Mouse (Mus musculus) cerebellum, adult (tissue): ENCODE measurements around the gene Arid5b.

Experiments
- ATAC-seq: cut with Nextera tagmentation; 2 replicates; pipeline ENCODE4 v1.9.2; 2017; ENCODE audit warnings: mild to moderate bottlenecking, moderate library complexity, mixed read lengths; ENCODE audit not compliant: insufficient number of reproducible peaks, low FRiP score, low TSS enrichment

Gene Arid5b

DNA sequence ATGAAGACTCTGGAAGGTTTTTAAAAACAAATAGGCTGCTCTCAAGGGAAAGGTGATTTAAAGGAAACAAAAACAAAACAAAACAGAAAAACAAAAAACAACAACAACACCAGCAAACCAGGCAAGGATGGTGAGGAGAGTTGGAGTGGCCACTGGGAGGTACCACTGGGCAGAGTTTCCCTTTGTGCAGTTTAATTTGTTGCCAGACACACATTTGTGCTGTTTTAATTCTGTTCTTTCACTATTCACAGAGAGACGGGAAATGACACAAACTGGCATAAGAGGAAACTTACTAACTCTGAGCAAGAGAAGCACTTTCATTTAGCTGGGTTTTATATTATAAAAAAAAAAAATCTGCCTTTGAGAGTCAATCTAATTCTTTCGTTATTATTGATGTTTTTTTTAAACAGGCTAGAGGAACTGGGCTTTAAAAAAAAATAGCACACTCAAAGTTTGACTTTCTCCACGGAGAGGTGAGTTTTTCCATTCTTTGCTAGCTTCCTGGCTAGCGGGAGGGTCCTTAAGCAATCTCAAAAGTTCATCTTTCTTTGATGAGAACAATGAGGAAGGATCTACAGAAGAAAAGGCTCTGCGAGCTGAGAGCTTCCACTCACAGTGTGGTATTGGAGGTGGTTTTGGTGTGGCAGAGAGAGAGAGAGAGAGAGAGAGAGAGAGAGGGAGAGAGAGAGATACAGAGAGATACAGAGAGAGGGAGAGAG is 39.7 kb downstream of the Arid5b start:
- no peak for ATAC-seq

DNA sequence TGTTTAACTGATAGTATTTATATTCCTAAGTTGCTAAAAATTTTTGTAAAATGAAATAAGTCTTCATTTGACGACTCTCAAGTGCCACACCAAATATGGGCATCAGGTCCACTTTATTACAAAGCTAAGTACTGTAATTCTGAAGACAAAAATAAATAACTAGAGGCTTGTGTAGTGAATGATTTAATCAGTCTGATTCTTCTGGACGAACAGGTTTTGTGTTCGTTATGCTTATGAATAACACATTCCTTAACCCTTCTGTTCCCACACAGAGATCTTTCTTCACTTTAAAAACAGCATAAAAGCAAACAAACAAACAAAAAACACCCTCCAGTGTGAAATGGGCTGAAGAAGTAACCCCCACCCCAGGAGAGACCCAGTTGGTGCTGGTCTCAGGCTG is 40.4 kb downstream of the Arid5b start:
- no peak for ATAC-seq

DNA sequence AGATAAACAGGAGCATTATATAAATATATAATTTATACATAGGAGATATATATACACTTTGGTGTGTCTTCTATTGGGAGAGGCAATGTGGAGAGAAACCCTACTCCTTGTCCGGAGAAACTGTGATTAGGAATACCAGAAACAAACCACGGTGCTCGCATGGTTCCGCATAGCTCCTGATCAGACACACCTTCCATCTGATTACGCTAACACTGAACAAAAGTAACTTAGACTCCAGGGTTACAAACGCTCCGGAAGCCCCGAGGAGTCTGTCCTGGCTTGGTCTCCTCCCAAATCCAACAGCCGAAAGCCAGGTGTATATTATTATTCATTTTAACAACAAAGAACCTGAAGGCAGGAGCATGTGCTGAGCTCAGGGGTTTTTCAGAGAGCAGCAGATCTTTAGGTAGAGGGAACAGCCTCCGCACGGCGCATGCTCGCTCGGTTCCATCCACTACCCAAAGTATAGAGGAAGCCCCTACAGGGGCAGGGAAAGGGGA is 41.5 kb downstream of the Arid5b start:
- no peak for ATAC-seq

DNA sequence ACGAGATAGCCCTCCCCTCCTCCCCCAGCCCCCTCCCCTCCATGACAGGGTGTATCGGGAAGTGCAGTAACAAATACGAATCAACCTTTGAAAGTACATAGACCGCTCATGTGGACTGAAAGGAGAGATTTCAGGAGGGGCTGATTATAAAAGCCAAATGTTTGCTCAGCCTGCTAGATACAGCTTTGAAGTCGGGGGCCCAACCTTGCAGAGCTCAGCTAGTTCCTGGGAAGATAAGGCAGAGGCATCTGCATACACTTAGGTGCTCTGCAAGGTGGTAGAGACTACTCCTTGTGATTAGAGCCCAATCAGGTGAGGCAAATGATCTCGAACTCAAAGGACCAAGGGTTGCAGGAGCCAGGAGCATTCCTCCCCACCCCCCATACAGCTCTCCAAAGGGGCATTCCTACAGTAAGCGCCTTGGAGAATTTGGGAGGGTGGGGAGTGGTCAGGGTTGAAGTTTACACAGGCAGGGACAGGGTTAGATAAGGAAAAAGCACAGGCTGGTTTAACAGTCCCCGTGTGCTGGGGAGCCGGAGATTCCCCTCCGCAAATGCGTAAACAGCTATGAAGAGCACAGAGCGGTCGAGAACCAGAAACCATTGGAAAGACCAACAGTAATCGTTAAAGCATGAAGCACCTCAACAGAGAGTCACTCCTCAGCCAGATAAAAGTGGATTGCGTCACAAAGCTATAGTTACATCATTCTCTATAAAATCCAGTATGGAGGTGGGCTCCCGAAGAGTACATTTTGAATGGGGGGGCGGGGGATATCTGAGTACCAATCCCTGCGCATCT is 47.0 kb downstream of the Arid5b start:
- ATAC-seq: no peak

DNA sequence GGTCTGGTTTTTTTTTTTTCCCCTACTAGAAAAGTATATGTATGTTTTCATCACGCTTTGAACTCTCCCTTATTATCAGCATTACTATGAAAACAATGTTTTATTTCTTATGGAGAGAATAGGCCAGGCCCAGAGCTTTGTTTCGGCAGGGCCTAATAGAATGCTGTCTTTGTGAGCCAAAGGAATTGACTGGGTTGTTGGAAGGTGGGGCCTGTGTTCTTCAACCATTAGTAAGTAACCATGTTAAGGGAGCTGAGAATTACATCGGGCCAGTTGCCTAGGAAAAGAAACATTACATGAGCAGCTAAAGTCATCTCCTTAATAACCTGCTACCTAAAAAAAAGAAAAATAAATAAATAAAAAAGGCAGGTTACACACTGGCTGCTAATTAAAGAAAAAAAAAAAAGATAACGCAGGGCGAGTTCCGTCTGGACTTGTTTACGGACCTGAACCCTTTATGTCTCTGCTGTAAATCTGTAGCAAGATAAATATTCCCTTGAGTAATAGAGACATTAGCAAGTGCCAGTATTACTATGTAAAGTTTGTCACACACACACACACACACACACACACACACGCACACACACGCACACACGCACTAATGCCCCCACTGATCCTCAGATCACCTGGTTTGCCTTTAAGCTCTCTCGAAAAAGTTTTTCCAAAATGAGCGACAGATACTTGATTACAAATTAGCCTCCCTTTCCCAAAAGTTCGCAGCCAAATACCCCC is 47.7 kb downstream of the Arid5b start:
- no peak for ATAC-seq

DNA sequence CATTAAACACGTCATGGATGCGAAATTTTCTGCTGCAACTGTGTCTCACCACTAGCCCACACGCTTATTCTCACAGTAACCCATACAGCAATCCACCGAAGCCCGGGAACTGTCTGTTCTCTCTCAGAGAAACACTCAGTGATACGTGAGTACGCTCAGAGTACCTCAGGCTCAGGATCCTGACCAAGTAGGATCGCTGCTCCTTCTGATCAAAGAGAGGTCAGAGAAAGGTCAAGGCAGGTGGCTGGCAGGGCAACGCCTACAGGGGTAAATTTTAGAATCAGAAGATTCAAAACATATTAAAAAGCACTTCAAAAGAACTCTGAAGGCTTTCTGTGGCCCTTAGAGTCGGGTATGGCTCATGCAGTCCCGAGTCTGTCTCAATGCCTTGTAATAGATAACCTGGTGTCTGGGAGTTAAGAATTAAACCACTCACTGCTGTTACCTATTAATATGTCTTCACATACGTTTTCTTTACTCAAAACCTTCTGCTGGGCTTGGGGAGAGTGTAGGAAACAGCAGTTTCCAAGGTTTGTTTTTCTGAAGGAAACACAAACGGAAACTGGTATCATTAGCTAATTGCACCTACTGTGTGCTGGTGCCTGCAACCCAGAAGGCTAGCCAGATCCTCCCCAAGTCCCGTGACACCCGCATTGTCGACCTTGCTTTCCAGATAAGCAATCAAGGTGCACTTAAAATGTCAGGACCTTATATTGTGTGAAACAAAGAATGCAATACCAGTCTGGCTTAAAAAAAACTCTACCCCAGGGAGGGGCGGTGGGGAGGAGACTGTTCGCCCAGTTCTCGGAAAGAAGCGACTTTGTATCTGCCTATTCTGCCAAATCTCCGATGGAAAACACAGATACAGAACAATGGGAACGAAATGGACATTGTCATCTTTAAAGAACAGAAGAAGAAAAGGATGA is 48.6 kb downstream of the Arid5b start:
- no peak for ATAC-seq

DNA sequence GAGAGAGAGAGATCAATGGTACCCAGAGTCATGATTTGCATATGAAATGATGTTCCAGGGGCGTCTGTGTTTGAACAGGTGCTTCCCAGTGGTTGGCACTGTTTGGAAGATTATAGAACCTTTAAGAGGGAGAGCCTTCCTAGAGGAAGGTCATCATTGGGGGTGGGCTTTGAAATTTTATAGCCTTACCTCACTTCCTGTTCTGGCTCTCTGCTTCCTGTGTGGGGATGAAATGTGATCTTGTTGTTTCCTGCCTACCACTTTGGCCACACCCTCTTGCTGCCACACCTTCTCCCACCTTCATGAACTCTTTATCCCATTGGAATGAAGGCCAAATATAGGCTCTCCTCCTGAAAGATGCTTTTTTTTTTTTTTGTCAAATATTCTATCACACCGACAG is 55.9 kb downstream of the Arid5b start:
- no peak for ATAC-seq

DNA sequence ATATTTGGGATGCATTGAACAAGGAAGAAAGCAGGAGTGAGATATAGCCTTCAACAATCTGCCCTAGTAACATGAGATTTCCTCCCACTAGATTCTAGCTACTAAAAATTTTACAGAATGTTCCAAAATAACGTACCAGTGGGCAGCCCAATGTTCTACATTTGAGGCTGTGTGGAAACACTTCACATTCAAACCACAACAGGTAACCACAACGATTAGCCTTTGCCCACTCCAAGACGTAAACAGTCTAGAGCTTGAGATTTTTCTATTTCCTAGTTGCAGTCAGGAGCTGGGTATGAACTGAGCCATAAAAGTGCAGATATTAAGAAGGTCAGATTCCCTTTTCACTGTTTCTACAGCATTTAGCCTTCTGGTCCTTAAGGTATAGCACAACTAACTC is 56.5 kb downstream of the Arid5b start:
- ATAC-seq: no peak

DNA sequence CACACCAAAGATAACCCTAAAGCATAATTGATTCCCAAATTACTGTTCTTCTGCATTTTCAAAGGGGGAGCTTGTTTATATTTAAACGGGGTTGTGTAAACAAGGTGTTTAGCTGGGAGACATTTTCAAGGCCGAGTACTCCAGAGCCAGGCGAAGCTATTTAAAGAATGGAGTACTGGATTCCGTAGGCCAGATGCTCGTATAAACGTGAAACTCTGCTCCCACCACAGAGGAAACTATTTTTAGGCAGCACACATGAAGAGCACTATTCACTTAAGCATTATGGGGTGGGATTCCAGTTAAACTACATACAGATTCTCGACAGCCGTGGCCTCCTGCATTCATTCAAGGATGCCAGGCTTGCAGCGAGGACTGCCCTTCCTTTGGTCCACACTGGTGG is 59.2 kb downstream of the Arid5b start:
- no peak for ATAC-seq

DNA sequence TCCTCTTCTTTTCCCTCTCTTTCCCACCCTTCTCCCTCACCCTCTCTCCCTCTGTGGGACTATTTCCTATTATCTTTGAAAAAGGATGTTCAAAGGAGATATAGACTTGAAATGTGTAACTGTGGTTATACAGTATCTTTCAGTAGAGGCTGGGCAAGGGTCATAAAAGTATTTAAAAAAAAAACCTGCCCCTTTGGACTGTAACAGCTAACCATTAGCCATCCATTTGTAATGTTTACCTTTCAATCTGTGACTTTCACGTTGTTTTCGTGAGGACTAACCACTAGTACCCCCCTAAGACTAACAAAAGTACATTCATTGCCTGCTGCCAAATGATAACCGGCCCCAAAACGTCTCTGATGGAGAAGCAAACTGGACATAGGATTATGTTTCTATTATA is 59.9 kb downstream of the Arid5b start:
- no peak for ATAC-seq

DNA sequence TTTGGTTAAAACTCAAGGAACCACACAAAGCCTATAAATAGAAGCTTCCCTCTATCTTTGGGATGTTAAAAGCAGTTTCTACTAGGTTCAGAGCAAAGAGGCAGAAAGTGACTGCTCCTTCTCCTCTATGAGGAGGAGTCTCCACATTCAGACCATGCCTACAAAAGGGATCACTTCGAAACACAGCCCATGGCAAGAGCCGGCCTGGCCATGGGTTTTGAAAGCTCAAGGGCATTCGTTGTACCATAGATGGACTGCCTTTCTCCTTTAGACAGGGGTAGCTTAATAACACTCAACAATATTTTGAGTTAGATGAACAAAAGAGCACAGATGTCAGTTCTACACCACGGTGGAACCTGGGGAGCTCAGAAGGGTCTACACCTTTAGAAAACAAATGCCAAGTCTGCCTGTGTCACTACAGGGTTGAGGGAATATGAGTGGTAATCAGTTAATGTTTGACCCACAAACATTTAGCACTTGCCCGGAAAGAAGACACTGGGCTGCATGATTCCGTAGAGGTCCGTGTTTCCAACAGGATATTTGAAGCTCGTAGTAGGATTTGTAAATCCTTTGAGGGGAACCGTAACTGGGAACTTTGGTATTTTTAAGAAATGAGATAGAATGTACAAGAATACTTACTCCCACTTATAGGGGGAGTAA is 63.6 kb downstream of the Arid5b start:
- ATAC-seq: no peak

DNA sequence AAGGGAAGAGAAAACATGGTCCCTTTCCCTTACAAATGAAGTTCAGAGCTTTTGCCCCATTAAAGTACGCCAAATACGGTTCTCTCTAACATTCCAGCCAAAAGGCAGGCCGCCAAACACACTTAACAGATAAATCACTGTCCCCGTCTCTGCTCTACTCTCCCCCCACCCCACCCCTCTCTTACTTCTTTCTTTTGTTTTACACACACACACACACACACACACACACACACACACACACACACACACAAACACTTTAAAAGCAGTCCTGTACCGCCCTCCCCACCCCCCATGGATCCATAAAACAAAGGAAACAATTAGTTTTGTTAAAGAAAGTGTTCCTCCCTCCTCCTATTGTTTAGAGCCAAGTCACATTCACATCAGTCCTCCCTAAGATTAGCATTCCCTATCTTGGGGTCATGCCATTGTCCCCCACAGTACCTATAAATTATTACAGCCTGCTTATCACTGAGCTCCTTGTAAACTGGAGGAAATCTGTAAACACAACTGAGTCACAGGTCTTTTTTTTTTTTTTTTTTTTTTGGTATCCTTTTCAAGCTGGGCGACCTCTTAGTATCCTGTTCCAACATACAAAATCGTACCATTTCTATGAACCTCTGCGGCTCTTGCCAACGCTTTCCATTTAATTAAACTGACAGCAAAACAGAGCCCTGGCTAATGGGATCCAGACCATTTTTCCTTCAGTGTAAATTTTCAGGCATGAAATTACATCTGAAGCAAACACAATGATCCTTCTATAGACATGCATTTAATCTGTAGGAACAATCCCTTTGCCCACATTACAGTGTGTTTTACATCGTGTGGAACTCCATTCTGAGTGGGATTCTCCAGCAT is 66.3 kb downstream of the Arid5b start:
- ATAC-seq: no peak

DNA sequence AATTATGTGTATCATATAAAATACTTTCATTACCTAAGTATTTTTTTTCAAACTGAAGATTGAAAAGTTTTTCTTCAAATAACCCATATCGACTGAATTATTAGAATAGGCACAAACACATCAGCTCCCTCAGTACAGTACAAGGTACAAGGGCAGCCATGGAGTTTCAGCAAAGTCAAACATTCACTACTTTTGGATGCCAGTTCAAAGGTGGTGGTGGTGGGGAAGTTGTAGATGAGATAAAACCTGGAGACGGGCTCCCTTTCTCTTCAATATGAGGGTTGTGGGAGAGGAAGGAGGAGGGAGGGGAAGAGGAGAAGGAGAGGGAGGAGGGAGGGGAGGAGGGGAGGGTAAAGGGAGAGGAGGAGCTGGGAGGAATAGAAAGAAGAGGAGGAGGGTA is 67.0 kb downstream of the Arid5b start:
- no peak for ATAC-seq

DNA sequence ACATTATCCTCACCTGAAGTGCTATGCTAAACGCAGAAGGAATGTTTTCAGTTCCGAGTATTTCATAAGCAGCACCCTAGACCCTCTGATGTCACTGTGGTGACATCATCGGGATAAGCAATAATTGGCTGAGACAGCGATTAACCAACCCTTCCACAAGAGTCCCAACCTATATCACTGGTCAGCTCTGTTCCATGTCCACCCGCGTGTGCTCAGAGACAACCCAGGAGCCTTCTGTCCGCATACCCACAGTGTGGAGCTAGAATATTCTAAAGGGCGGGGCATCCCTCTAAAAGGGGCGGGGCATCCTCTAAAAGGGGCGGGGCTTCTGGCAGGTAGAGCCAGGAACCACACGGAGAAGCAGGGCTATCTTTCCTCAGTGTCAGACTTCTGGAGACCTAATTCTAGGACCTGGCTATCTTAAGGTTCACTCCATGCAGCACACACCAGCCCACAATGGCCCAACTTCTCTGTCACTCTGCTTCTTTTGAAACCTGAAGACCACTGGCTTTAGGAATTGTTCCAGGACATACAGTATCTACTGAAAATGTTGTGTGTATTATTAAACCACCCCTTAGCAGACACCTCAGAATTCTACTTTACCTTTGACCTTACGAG is 68.4 kb downstream of the Arid5b start:
- no peak for ATAC-seq

DNA sequence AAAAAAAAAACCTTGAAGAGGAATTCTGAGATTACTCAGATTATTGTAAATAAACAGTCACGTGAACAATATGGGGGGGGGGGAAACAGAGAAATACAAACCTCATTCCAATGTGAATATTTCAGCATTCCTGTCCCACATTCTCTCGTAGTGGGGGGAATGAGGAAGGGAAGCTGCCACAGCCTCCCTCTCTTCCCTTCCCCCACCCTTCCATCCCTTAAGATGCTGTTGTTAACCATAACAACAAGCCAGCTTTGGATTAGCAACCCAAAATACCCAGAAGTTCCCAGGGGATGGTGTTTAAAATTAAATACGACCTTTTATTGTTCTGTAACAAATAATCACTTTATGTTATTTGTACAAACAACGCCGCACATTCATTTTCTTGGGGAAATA is 69.9 kb downstream of the Arid5b start:
- no peak for ATAC-seq

DNA sequence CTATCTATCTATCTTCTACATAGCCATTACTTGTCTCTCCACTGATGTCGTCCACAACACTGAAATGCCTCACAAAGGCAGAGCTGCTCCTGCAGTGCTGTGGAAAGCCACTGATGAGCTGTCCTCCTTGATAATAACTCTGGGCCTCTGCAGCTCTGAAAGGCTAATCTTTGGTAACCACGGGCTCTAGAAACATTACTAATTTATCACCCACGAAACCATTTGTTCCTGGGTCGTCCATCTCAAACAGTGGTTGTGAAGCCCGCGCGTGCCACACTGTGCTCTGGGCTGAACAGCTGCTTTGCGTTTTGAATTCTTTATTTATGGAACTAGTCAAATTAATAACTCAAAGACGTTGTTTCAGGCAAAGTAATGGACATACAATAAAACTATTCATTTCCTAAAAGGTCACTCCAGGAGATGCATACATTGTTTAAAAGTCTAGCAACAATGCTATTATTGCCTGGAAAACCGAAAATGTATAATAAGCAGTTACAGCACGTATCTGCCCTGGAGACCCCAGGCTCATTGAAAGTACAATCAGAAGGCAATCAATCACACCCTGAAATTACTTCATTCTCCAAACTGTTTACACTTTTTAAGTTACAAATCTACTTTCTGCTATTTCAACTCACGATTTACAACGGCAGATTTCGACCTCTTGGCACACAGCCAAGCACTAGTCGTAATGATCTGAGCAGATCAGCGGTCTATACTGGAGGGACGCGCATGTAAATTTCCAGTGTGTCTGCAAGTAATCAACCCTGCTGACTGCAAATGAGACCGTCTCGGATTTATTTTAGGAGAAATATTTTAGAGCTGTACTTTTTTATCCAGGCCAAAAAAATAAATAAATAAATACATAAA is 70.5 kb downstream of the Arid5b start:
- ATAC-seq: no peak

DNA sequence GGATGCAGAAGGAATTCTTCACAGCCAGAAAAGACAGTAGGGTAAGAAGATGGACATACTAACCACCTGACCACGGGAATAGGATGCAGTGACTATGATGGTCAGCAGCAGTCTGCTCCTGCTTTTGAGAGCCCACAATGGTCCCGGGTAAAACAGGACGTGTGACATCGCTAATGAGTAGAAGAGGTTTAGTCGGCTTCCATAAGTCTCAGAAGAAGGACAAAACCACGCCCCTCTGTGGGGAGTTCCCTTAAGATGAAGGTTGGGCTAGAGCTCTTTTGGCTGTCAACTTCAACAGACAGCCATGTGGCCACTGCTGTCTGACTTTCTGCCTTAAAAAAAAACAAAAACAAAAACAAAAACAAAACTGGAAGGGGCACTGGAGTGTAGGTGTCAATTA is 74.1 kb downstream of the Arid5b start:
- no peak for ATAC-seq
